12 mouse cellular contexts compared by ENCODE assay signal in genomic region chr12:79806990-79807389, GRCm38 (mm10).
DNase-seq lines count a peak whose midpoint lies in the region; ATAC-seq and TF ChIP-seq lines count a peak whose summit lies in the region.
"Had no signal": no experiment of that assay in that cellular context is flagged by ENCODE, and none has a peak within 500 bp of the region (broad histone marks: within the 10 kb centered on the region; RNA-seq: fewer than 3 reads in every experiment).

No protein-coding gene starts in this region.

- TF ChIP-seq CTCF in gastrocnemius, adult 2 months (IDR thresholded peaks at IDR 0.05): no peak

- 0 out of 2 replicates have a peak overlapping the region, but pooled peaks have one; percentile 28 for H3K27ac ChIP-seq in gastrocnemius, adult 2 months
- H3K27ac ChIP-seq in neural tube, embryonic 12.5 days: no peak overlapping the region
- no peak overlapping the region for H3K27ac ChIP-seq in neural tube, embryonic 15.5 days (replicated peaks)
- peak overlapping the region; percentile 95 for H3K27ac ChIP-seq in midbrain, embryonic 11.5 days (ENCODE audit: low read depth, low read length)
- H3K27ac ChIP-seq: liver, embryonic 14.5 days had no signal

- WGBS in neural tube, embryonic 12.5 days: 52% methylated on average over 4 of the region's 4 CpGs
- 50% methylated on average over 4 of the region's 4 CpGs for WGBS in neural tube, embryonic 15.5 days
- WGBS in midbrain, embryonic 11.5 days: 26% methylated on average over 4 of the region's 4 CpGs

- peaks cover 42% of the 10 kb centered on the region for H3K4me1 ChIP-seq in neural tube, embryonic 12.5 days
- peaks cover 27% of the 10 kb centered on the region for H3K4me1 ChIP-seq in neural tube, embryonic 15.5 days
- H3K4me1 ChIP-seq in midbrain, embryonic 11.5 days (ENCODE audit: control insufficient read depth, insufficient read depth, low read length): peaks cover 54% of the 10 kb centered on the region

- no peaks in the 10 kb centered on the region for H3K9me3 ChIP-seq in neural tube, embryonic 12.5 days
- no peaks in the 10 kb centered on the region for H3K9me3 ChIP-seq in neural tube, embryonic 15.5 days (replicated peaks)
- no peaks in the 10 kb centered on the region for H3K9me3 ChIP-seq in midbrain, embryonic 11.5 days (ENCODE audit: control insufficient read depth, low read length)

- DNase-seq in gastrocnemius, adult 2 months: no peak
- no peak for DNase-seq in gastrocnemius, postnatal 25 days
- peak; percentile 93 for DNase-seq in midbrain, embryonic 11.5 days (ENCODE audit: low spot score, missing footprints)
- no peak for DNase-seq in frontal cortex, postnatal 36 days (ENCODE audit: low spot score in 2 of 2)
- DNase-seq in urinary bladder, postnatal 4 days (ENCODE audit: low spot score in 2 of 2): no peak
- DNase-seq in adrenal gland, postnatal 36 days: no peak
- DNase-seq: adrenal gland, adult 8-10 months; cerebellum, adult 8-10 months; kidney, adult 2 months had no signal

- H3K4me2 ChIP-seq in neural tube, embryonic 12.5 days (replicated peaks): no peak overlapping the region; the same call in 1 of the 2 replicates
- H3K4me2 ChIP-seq in neural tube, embryonic 15.5 days: no peak overlapping the region
- H3K4me2 ChIP-seq in midbrain, embryonic 11.5 days: peak overlapping the region; percentile 19; the same call in 1 of the 2 replicates

- H3K36me3 ChIP-seq in neural tube, embryonic 12.5 days: no peaks in the 10 kb centered on the region
- H3K36me3 ChIP-seq in neural tube, embryonic 15.5 days: no peaks in the 10 kb centered on the region
- H3K36me3 ChIP-seq in midbrain, embryonic 11.5 days (ENCODE audit: control insufficient read depth, insufficient read depth, low read length): no peaks in the 10 kb centered on the region

- H3K4me3 ChIP-seq in gastrocnemius, adult 2 months: no peak overlapping the region
- H3K4me3 ChIP-seq in neural tube, embryonic 12.5 days: no peak overlapping the region
- H3K4me3 ChIP-seq in neural tube, embryonic 15.5 days (replicated peaks): no peak overlapping the region
- no peak overlapping the region for H3K4me3 ChIP-seq in midbrain, embryonic 11.5 days (ENCODE audit: low read depth, low read length)

- intact Hi-C loops in gastrocnemius, adult 2 months (cut with DNase I): loop anchor here (1.0 kb wide), 1 partner anchor 13 kb away; no protein-coding TSS in a partner anchor

- no peak for ATAC-seq in neural tube, embryonic 12.5 days (ENCODE audit: low FRiP score, low read depth)
- no peak for ATAC-seq in neural tube, embryonic 15.5 days (ENCODE audit: low FRiP score)
- 0 out of 2 replicates have a peak, but pooled peaks have one; percentile 5 for ATAC-seq in midbrain, embryonic 11.5 days (ENCODE audit: low FRiP score)

- H3K9ac ChIP-seq in neural tube, embryonic 12.5 days: 0 out of 2 replicates have a peak overlapping the region, but pooled peaks have one; percentile 30
- no peak overlapping the region for H3K9ac ChIP-seq in neural tube, embryonic 15.5 days (replicated peaks)
- peak overlapping the region; percentile 52; the same call in 1 of the 2 replicates for H3K9ac ChIP-seq in midbrain, embryonic 11.5 days (ENCODE audit: low read length)
- H3K9ac ChIP-seq: liver, embryonic 14.5 days had no signal

- H3K27me3 ChIP-seq in neural tube, embryonic 12.5 days (replicated peaks): no peaks in the 10 kb centered on the region; the same call in 1 of the 2 replicates
- no peaks in the 10 kb centered on the region for H3K27me3 ChIP-seq in neural tube, embryonic 15.5 days (replicated peaks)
- H3K27me3 ChIP-seq in midbrain, embryonic 11.5 days (ENCODE audit: control insufficient read depth, insufficient read depth, low read length): no peaks in the 10 kb centered on the region

Comparison
In these comparisons a context has a peak if more than half of its experiments do, and no peak if none do; other contexts are left out.
1. H3K27ac ChIP-seq: peak in gastrocnemius, adult 2 months (single experiment) and midbrain, embryonic 11.5 days (single experiment); none in neural tube, embryonic 12.5 days (single experiment) and neural tube, embryonic 15.5 days (single experiment).